Mouse (Mus musculus) thymus, adult 18-20 months (tissue): Measurements from ENCODE around the gene Fbxw21.
"Not testable (repeated sequence)": the region's sequence is repeated elsewhere in the genome, so short reads cannot be mapped to it uniquely, and the experiment has no call there.

Experiments used
- DNase-seq, 2 experiments: peaks; one replicate each; pipeline ENCODE4 v3.0.0; 2022; ENCODE audit warnings: mixed read lengths in 2 of 2

Gene Fbxw21

DNA sequence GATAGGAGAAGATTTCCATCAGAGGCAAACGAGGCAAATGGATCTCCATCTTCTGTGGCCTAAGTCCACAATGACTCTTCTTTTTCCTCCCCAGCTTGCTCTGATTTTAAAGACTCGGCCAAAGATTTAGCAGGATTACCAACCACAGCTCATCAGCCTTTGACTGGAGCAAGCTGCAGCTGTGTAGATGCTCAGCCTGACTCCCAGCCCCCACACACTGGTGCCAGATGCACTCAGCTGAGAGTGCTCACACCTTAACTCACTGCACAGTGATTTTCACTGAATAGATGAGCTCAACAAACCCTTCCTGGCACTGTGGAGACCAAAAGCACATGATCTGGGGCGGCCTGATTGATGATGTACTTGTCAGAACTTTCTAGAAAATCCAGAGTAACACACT, at the start of gene Fbxw21:
Gene Fbxw21 (minus strand): TSS at position 101 of the 400 bp plus-strand sequence.
- DNase-seq, result no peak

DNA sequence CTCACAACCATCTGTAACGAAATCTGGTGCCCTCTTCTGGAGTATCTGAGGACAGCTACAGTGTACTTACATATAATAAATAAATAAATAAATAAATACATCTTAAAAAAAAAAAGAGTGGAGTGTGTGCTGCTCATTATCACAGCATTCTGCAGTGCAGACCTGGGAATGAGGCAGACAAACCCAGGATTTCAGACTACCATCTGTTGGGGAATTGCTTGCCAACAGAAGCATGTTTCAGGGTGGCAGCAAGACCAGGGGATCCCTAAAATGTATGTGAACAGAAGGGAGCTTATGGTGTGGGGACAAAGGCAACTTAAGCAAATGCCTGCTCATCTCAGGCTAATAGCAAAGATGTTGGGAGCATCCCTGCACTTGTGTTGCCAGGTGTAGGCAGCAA, 39.5 kb upstream of the Fbxw21 start:
- not testable (repeated sequence) for DNase-seq

DNA sequence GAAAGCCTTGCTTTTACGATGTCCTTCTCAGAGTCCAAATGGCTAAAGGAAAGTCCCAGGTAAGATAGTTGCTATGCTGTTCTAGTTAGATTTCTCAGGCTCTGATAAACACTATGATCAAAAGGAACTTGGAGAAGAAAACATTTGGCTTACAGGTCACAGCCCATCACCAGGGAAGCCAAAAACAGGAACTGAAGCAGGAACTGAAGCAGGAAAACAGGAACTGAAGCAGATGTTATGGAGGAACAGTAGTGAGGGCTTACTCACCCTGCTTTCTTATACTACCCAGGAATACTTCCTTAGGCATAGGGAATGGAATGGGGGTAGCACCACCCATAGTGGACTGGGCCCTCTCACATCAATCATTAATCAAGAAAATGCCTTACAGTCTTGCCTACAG, 38.5 kb upstream of the Fbxw21 start:
- DNase-seq, result no peak

DNA sequence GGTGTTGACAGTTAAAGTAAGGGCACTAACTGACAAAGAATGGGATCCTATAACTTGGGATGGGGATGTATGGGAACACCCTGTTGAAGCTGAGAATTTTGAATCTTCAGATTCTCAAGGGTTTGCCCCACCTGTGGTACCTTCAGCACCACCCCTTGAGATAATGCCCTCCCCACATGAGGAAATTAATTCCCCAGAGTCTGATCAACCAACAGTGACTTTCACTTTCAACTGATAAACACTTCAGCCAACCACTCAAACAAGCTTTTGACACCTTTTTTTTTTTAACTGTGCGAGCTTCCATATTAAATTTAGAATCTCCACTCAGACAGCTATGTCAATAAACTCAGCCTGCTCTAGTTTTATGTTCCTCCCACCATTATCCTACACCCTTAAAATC, 37.5 kb upstream of the Fbxw21 start:
- DNase-seq, result no peak

DNA sequence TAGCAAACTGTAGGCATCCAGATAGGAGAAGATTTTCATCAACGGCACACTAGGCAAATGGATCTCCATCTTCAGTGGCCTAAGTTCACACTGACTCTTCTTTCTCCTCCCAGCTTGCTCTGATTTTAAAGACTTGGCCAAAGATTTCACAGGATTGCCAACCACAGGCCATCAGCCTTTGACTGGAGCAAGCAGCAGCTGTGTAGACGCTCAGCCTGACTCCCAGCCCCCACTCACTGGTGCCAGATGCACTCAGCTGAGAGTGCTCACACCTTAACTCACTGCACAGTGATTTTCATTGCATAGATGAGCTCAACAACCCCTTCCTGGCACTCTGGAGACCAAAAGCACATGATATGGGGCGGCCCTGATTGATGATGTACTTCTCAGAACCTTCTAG, 34.0 kb upstream of the Fbxw21 start, which contains the start of gene Fbxw13:
Gene Fbxw13 (minus strand): TSS at position 101 of the 400 bp plus-strand sequence.
- DNase-seq, result not testable (repeated sequence)

DNA sequence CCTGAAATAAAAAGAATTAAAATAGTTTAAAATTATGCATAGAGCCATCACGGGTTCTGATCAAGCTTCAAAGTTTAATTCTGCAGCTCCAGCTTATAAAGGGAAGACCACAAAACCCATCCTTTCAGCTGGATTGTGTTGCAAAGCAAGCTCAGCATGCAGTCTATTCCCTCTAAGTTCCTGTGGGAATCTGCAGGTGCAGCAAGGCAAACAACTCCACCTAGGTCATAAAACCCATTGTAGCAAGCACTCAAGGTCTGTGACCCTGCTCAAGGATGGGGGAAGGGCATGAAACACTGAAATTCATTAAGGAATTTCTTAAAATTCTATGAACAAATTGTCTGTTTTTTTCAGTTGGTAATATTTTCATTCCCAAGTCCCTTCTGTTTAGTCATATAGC, 15.4 kb upstream of the Fbxw21 start:
- no peak for DNase-seq

DNA sequence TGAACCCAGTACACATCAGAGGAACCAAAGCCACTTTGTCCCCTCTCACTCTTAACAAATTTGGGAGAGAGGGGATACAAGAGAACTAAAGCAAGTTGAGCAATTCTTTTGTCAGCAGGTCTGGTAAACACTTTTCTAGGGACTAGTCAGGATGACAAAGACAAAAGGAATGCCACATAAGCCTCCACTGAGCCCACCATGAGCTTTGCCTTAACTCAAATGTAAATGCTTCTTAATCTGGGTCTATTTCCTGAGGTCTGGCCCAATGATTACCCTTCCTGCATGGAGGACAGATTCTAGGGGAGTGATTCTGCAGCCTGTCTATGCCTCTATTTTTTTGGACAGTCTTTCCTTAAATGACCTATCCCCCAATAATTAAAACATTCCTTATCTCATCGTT, 14.5 kb upstream of the Fbxw21 start:
- DNase-seq, result no peak

DNA sequence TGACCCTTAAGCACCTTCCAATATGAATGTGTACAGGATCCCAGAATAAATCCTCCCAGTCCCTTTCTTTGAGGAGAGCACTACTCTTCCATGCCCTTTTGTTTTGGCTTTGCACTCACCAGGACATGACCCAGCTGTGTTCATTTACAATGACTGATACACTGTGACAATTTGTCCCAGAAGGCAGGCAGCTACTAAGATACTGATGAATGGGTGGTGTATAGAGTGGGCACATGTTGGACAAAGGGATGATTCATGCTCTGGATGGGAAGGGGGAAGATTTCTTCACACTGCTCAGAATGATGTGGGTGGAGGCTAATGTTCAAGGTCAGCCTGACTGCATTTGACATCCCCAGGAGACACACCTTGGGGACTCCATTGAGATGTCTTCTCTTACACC, 5.5 kb upstream of the Fbxw21 start:
- DNase-seq, result no peak

DNA sequence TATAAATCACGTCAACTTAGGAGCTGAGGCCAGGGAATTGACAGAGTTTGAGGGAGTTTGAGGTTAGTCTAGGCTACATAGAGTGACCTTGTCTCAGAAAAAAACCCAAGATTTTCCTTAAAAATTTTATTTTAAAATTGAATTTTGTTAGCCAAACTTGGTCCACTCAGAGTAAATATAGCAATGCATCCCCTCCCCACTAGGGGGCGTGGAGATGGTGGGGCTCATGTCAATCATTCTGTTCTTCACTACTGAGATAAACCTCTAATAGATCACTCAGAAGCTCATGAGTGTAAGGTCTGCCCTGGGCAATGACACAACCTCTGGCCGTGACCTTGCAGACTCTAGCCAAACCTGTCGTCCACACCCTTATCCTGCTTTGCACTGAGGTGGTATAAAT, 21.4 kb downstream of the Fbxw21 start:
- DNase-seq, result not testable (repeated sequence)

DNA sequence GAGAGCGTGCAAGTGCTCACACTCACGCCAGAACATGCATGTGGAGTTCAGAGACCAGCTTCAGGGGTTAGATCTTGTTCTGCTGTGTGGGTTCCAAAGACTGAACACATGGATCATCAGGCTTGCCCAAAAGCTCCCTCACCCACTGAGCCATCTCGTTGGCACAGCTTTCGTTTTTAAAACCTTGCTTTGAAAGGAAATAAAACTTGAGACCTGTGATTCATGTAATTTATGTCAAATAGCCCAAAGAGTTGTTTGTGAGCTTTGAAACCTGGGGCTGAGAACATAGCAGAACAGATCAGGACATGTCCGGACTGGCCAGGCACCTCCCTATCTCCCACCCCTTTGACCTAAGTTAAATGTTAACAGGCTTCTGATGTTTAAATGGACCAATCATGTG, 31.8 kb downstream of the Fbxw21 start:
- DNase-seq, result no peak

DNA sequence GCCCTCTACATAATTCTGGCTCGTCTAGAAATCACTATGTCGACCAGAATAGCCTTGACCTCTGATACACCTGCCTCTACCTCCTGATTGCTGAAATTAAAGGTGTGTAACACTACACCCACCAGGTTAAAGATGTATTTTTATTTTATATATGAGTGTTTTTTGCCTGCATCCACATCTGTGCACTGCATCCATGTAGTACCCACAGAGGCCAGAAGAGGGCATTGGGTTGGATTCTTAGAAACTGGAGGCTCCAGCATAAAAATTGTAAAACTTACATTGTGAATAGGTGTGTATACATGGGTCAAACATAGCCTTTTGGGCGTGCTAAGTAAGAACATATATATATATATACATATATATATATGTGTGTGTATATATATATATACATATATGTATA, 33.6 kb downstream of the Fbxw21 start:
- DNase-seq, result no peak

DNA sequence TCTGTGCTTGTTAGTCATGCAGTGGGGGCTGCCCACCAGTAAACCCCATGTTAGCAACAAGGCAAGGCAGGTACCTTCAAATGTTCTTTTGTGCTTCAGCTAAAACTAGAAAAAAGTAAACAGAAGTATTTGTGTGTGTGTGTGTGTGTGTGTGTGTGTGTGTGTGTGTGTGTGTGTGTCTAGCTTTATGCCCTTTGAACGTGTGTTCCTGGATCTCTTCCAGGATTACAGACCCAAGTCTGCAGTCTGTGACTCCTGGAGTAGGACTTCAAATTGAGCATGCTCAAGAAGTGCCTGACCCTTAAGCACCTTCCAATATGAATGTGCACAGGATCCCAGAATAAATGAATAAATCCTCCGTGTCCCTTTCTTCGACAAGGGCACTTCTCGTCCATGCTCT, 34.8 kb downstream of the Fbxw21 start:
- no peak for DNase-seq

DNA sequence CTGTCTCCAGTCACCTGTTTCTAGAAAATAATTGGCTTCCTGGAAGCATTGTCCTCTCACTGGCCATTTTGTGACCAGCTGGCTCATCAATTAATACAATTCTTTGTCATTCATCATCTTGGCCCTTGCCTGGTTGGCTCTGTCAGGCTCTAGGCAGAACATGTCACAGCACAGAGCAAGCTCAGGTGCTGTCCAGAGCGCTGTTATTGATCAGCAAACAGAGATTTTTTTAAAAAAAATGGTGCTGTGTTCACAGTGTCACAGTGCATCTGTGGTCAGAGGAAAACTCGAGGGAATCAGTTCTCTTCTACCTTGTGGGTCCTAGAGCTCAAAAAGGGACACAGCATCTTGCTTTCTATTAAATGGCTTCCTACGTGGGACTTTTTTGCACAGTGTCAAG, 36.4 kb downstream of the Fbxw21 start:
- no peak for DNase-seq

DNA sequence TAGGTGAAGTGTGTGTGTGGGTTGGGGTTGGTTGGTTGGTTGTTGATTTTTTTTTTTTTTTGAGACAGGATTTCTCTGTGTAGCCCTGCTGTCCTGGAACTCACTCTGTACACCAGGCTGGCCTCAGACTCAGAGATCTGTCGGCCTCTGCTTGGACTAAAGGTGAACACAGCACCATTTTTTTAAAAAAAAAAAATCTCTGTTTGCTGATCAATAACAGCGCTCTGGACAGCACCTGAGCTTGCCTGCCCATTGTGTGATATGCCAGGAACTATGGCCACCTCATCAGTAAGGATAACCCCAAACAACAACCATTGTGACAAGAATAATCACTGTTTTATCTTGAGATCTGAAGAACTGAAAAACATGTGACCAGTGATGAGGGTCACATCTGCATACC, 36.8 kb downstream of the Fbxw21 start:
- no peak for DNase-seq

DNA sequence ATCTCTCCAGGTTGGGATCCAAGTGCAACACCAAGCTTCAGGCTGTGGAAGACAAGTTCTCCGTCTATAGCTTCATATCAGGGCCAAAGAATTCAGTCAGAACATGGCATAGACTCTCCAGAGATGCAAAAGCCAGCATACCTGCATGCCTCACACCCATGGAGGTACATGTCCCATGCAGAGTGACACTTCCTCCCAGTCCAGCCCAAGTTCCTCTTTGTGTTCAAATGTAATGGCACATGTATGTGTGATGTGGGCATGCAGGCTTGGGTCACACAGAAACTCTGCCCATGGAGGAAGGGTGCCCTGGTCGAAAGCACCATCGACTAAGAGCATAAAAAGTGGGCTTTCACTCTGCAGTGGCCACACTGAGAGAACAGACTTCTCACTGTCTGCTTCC, 37.7 kb downstream of the Fbxw21 start:
- no peak for DNase-seq

DNA sequence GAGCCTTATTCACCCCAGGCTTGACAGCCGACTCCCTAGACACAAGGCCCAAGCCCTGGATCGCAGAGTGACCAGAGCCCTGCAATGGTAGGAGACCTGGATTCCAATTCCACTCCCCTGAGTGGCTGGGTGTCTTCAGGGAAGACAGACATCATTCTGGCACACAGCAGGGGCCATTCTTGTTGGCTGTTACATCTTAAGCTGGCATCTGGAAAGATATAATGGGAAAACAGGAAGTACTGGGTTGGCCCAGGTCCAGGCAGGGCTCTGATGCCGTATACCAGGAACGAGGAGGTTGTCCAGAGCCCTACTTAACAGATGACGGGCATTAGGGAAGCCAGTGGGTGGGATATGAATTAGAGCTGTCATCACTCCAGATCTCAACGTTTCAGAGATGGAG, 38.6 kb downstream of the Fbxw21 start:
- no peak for DNase-seq

DNA sequence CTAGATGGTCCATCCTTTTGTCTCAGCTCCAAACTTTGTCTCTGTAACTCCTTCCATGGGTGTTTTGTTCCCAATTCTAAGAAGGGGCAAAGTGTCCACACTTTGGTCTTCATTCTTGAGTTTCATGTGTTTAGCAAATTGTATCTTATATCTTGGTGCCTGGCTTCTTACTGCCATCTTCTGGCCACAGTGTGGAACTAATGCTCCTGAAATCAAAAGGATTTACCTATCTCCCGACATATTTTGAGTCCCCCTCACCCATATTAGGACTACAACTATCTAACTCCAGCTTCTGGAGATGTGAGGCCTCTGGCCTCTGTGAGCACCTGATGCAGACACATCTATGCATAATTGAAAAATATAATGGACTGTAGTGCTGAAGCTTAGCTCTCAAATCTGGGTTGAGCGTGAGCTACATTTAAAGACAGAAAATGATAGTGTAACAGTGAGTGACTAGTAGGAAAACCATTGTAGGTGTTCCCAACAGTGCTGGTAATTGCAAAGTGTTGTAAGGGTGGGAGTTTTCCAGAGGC, 39.2 kb downstream of the Fbxw21 start:
- no peak for DNase-seq

DNA sequence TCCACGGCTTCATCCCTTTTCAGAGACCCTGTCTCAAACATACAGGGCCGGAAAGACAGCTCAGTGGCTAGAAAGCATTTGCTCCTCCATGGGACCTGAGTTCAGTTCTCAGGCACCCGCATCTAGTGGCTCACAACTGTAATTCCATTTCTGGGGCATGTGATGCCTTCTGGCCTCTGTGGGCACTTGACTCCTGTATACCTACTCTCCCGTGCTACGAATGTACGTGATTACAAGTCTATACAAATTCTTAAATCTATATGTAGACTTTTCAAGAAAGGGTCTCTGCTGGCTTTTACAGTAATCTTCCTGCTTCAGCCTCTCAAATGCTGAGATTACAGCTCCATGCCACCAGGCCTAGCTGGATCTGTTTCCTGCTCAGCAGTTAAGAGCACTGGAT, 40.9 kb downstream of the Fbxw21 start:
- no peak for DNase-seq

DNA sequence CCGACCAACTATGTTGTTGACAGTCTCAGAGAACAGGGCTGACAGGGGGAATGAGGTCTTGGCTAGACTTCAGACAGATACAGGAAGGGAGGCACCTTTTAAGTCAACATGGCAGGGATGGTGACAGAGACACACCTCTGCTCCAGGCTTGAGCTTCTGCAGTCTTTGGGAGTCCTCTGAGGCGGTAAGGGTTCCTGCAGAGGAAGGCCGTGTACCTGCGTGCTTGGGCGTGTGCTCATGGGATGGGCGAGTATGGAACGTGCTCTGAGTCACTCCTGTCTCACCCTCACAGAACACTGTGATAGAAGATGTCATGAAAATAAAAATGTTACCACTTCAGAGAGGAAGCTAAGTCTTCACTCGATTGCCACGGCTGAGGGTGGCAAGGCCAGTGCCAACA, 42.3 kb downstream of the Fbxw21 start:
- DNase-seq, result no peak

DNA sequence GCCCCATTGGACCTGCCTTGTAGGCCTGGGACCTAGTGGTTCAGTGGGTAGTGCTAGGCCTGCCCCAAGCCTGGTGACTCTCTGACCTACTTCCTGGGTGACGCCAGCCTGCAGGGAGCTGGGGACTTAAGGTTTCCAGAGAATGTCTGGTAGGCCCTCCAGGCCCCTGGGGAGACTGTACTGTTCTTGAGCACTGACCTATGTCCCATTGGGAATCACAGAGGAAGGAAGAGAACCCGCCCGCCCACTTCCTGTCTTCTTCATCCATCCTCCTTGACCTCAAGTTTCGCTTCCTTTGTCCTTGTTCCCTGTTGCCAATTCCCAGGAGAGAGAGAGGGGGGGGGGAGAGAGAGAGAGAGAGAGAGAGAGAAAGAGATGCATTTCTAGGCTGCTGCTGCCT, 43.7 kb downstream of the Fbxw21 start:
- no peak for DNase-seq

DNA sequence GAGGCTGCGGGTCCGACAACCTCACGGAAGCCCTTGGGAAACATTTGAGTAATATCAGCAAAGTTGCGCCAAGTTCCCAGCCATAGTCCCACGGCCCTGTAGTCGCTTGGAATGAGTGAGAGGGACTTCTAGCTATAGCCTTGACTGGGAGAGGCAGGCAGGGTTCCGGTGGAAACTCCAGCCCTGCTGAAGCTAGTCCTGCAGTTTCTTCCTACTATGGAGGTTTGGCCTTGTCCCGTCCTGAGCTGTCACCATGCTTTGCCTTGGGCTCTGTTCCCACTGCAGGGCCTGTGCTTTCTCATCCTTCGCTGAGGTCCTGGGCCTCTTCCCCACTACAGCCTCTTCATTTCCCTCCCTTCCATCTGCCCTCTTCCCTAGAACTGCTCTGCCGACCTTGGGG, 45.6 kb downstream of the Fbxw21 start:
- no peak for DNase-seq

DNA sequence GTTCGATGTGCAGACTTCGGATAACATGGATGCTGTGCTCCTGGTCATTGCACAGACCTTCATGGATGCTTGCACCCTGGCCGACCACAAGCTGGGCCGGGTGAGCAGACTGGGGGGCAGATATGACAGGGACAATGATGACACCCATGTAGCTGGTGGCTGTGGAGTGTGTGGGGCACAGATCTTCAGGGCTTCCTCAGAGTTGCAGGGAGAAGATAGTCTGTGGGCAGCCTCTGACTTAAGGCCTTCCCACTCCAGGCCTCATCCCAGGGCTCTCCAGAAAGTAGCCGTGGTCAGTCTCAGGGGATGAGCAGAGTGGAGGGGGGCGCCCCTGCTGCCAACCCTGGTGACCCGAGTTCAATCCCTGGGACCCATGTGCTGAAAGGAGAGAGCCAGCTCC, 47.0 kb downstream of the Fbxw21 start:
- no peak for DNase-seq

DNA sequence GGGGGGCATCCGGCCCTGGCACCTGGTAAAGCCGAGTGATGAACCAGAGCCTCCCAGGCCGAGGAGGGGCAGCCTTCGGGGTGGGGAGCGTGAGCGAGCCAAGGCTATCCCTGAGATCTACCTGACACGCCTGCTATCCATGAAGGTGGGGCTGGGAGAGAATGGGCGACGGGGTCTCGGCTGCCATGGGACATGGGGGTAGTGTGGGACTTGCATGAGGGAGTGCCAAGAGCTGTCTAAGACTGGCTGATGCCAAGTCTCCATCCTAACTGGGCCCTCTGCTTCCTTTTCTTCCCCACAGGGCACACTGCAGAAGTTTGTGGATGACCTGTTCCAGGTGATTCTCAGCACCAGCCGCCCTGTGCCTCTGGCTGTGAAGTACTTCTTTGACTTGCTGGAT, 47.6 kb downstream of the Fbxw21 start:
- DNase-seq, result no peak

DNA sequence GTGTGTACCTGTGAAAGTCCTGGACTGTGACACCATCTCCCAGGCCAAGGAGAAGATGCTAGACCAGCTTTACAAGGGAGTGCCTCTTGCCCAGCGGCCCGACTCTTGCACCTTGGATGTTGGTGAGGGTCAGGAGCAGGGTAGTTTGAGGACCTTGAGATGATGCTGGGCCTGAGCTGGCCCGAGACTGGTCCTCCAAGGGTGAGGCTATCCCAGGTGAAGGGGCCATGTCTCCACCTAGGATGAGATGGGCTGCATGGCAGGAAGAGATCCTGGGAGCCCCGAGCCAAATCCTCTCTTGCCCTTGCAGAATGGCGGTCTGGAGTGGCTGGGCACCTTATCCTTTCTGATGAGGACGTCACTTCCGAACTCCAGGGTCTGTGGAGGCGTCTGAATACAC, 48.5 kb downstream of the Fbxw21 start:
- no peak for DNase-seq

DNA sequence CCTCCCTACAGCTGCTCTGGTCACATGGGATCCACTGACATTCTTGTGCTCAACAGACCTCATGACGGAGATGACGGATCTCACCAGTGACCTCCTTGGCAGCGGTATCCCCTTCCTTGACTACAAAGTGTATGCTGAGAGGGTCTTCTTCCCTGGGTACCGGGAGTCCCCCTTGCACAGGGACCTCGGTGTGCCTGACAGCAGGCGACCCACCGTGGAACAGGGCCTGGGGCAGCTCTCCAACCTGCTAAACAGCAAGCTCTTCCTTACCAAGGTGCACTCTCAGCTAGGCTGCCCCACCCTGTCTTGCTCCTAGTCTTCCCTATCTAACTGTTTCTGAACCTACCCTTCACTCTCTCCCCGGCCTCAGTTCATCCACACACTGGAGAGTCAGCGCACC, 50.2 kb downstream of the Fbxw21 start:
- no peak for DNase-seq

DNA sequence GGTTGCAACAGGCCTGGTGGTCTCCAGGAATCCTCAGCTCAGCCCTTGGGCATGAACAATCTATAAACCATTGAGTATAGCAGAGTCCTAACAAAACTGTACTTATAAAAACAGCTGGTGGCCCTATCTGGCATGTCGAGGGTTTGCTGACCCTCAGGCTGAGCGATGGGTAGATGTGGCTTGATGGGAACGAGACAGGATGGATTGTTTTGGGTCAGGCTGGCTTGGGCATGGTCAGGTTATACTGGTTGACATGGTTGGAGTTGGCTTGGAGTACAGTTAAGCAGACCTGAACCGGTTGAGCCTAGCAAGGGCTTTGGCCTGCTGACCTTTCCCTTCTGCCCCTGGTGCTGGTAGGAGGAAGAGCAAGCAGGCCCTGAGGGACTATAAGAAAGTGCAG, 50.7 kb downstream of the Fbxw21 start:
- DNase-seq, result no peak
